Mouse (Mus musculus) liver, embryonic 15.5 days (tissue): ENCODE measurements around the gene C2. TPM values are rescaled to one million over a fixed set of nuclear protein-coding genes. Genes with fewer than 3 reads are reported as not detected.

ENCODE experiments used
- ATAC-seq: fragments of 200-750 bp; cut with Nextera tagmentation; 2 replicates; pipeline ENCODE4 v1.8.0; 2017; ENCODE audit warnings: moderate number of reproducible peaks, mild to moderate bottlenecking, moderate library complexity; ENCODE audit not compliant: insufficient read depth
- H3K27ac ChIP-seq: fragments of 300-500 bp; sonication (generic); replicated peaks from 2 replicates; pipeline ENCODE4 v1.5.1; 2015; ENCODE audit warnings: mild to moderate bottlenecking, inconsistent platforms
- H3K27me3 ChIP-seq: fragments of 300-500 bp; sonication (generic); 2 replicates; pipeline ENCODE4 v1.6.1; 2015; ENCODE audit warnings: mild to moderate bottlenecking, inconsistent platforms
- H3K36me3 ChIP-seq: fragments of 300-500 bp; sonication (generic); replicated peaks from 2 replicates; pipeline ENCODE4 v1.6.1; 2015; ENCODE audit warnings: moderate library complexity, mild to moderate bottlenecking, inconsistent platforms
- H3K4me1 ChIP-seq: fragments of 300-500 bp; sonication (generic); replicated peaks from 2 replicates; pipeline ENCODE4 v1.6.1; 2015; ENCODE audit warnings: inconsistent platforms
- H3K4me2 ChIP-seq: fragments of 300-500 bp; sonication (generic); 2 replicates; pipeline ENCODE4 v1.6.1; 2015; ENCODE audit warnings: moderate library complexity, mild to moderate bottlenecking, inconsistent platforms
- H3K4me3 ChIP-seq: fragments of 300-500 bp; sonication (generic); replicated peaks from 2 replicates; pipeline ENCODE4 v1.5.1; 2015; ENCODE audit warnings: mild to moderate bottlenecking, inconsistent platforms
- H3K9ac ChIP-seq: fragments of 300-500 bp; sonication (generic); 2 replicates; pipeline ENCODE4 v1.6.1; 2015; ENCODE audit warnings: moderate library complexity, mild to moderate bottlenecking, inconsistent platforms
- H3K9me3 ChIP-seq: fragments of 300-500 bp; sonication (generic); replicated peaks from 2 replicates; pipeline ENCODE4 v1.6.1; 2016; ENCODE audit warnings: inconsistent platforms
- WGBS: fragments of 180-500 bp; shearing (Covaris S2); methylation state at CpG from one replicate; pipeline ENCODE4 v1.1.7; 2015; ENCODE audit warnings: mixed read lengths; ENCODE audit not compliant: insufficient replicate concordance; 5-methylcytosine and 5-hydroxymethylcytosine counted together
- polyA plus RNA-seq: library from polyadenylated mRNA; unstranded; fragments of >200 nt; fragmentation: Nextera tagmentation; extraction: Ambion mirVana; gene quantifications from 2 replicates; pipeline ENCODE4 v1.2.1, GENCODE M21; 2015

Gene C2
- polyA plus RNA-seq: 25.2 and 26.5 TPM in 2 replicates

GRCm38 (mm10) chr17:34898160-34898586, at the start of gene C2, which contains the start of gene Ehmt2:
Gene C2 (minus strand): TSS chr17:34898265.
Gene Ehmt2 (plus strand): TSS chr17:34898469.
- H3K9ac ChIP-seq: peak within 1 kb of the TSS; percentile 82
- H3K27me3 ChIP-seq: no peaks in the 10 kb centered on the region
- peak within 1 kb of the TSS; percentile 79 for H3K4me3 ChIP-seq
- H3K27ac ChIP-seq: peak within 1 kb of the TSS; percentile 92
- H3K9me3 ChIP-seq: no peaks in the 10 kb centered on the region
- peak; percentile 37 for ATAC-seq
- peaks cover 77% of the 10 kb centered on the region for H3K4me1 ChIP-seq
- peaks cover 22% of the 10 kb centered on the region for H3K36me3 ChIP-seq
- WGBS: under 1% methylated on average over 22 of the region's 44 CpGs
- peak within 1 kb of the TSS; percentile 99 for H3K4me2 ChIP-seq

- no peak overlapping the region for H3K27ac ChIP-seq
- no peaks in the 10 kb centered on the region for H3K9me3 ChIP-seq
- H3K4me2 ChIP-seq: no peak overlapping the region
- no peaks in the 10 kb centered on the region for H3K27me3 ChIP-seq
- H3K36me3 ChIP-seq: peaks cover 17% of the 10 kb centered on the region
- no peak for ATAC-seq
- no peak overlapping the region for H3K4me3 ChIP-seq
- no peak overlapping the region for H3K9ac ChIP-seq
- WGBS: 23% methylated on average over 8 of the region's 8 CpGs
- peaks cover 29% of the 10 kb centered on the region for H3K4me1 ChIP-seq
Observed at GRCm38 (mm10) chr17:34947606-34948005, 49.5 kb upstream of the C2 start.

GRCm38 (mm10) chr17:34946486-34947140, 48.5 kb upstream of the C2 start:
- H3K27ac ChIP-seq: no peak overlapping the region
- H3K27me3 ChIP-seq: no peaks in the 10 kb centered on the region
- no peak overlapping the region for H3K4me3 ChIP-seq
- no peak overlapping the region for H3K9ac ChIP-seq
- no peaks in the 10 kb centered on the region for H3K9me3 ChIP-seq
- peaks cover 17% of the 10 kb centered on the region for H3K36me3 ChIP-seq
- H3K4me2 ChIP-seq: no peak overlapping the region
- H3K4me1 ChIP-seq: peaks cover 29% of the 10 kb centered on the region
- no peak for ATAC-seq
- WGBS: 71% methylated on average over 5 of the region's 5 CpGs

GRCm38 (mm10) chr17:34944362-34944761, 46.3 kb upstream of the C2 start:
- Histone ChIP-seq H3K4me3 (no peak overlapping the region), H3K27me3 (no peaks in the 10 kb centered on the region), H3K9ac (no peak overlapping the region), H3K4me1 (peaks cover 16% of the 10 kb centered on the region), H3K36me3 (peaks cover under 1% of the 10 kb centered on the region; the same call in 1 of the 2 replicates), H3K9me3 (no peaks in the 10 kb centered on the region), H3K4me2 (no peak overlapping the region), H3K27ac (no peak overlapping the region)
- no peak for ATAC-seq

GRCm38 (mm10) chr17:34943128-34943815, 45.2 kb upstream of the C2 start:
- Histone ChIP-seq H3K4me2 (no peak overlapping the region), H3K4me3 (no peak overlapping the region)

GRCm38 (mm10) chr17:34941344-34942041, 43.4 kb upstream of the C2 start:
- ATAC-seq: 0 out of 2 replicates have a peak, but pooled peaks have one; percentile 37
- no peaks in the 10 kb centered on the region for H3K9me3 ChIP-seq
- H3K4me2 ChIP-seq: peak overlapping the region; percentile 67
- no peaks in the 10 kb centered on the region for H3K27me3 ChIP-seq
- no peaks in the 10 kb centered on the region for H3K36me3 ChIP-seq
- H3K4me1 ChIP-seq: peaks cover 17% of the 10 kb centered on the region
- 14% methylated on average over 15 of the region's 15 CpGs for whole genome bisulfite sequencing
- H3K9ac ChIP-seq: peak overlapping the region; percentile 36; the same call in 1 of the 2 replicates
- H3K27ac ChIP-seq: peak overlapping the region; percentile 48; the same call in 1 of the 2 replicates
- peak overlapping the region; percentile 42 for H3K4me3 ChIP-seq

More at GRCm38 (mm10) chr17:34943128-34943815, 45.2 kb upstream of the C2 start:
- Histone ChIP-seq H3K4me1 (peaks cover 14% of the 10 kb centered on the region), H3K9ac (no peak overlapping the region), H3K27ac (no peak overlapping the region), H3K27me3 (no peaks in the 10 kb centered on the region), H3K9me3 (no peaks in the 10 kb centered on the region), H3K36me3 (no peaks in the 10 kb centered on the region)
- ATAC-seq: no peak
- 77% methylated on average over 4 of the region's 4 CpGs for WGBS

GRCm38 (mm10) chr17:34937960-34938505, 40.0 kb upstream of the C2 start:
- no peak for ATAC-seq
- peaks cover 29% of the 10 kb centered on the region for H3K4me1 ChIP-seq
- 61% methylated on average over 6 of the region's 6 CpGs for WGBS
- 0 out of 2 replicates have a peak, but pooled peaks cover under 1% of the 10 kb centered on the region for H3K36me3 ChIP-seq
- no peak overlapping the region for H3K27ac ChIP-seq
- no peaks in the 10 kb centered on the region for H3K27me3 ChIP-seq
- no peaks in the 10 kb centered on the region for H3K9me3 ChIP-seq
- H3K4me3 ChIP-seq: no peak overlapping the region
- no peak overlapping the region for H3K9ac ChIP-seq
- no peak overlapping the region for H3K4me2 ChIP-seq

- no peak for ATAC-seq
- WGBS: 39% methylated on average over 8 of the region's 8 CpGs
- Histone ChIP-seq H3K4me1 (peaks cover 42% of the 10 kb centered on the region), H3K27ac (0 out of 2 replicates have a peak overlapping the region, but pooled peaks have one; percentile 58), H3K9me3 (no peaks in the 10 kb centered on the region), H3K4me3 (no peak overlapping the region), H3K27me3 (no peaks in the 10 kb centered on the region), H3K4me2 (peak overlapping the region; percentile 47), H3K36me3 (0 out of 2 replicates have a peak, but pooled peaks cover 4% of the 10 kb centered on the region), H3K9ac (no peak overlapping the region)
Observed at GRCm38 (mm10) chr17:34934830-34935229, 36.8 kb upstream of the C2 start.

GRCm38 (mm10) chr17:34934031-34934430, 36.0 kb upstream of the C2 start:
- Histone ChIP-seq H3K4me1 (peaks cover 42% of the 10 kb centered on the region), H3K36me3 (0 out of 2 replicates have a peak, but pooled peaks cover 4% of the 10 kb centered on the region), H3K27ac (peak overlapping the region; percentile 58; the same call in 1 of the 2 replicates), H3K27me3 (no peaks in the 10 kb centered on the region), H3K9me3 (no peaks in the 10 kb centered on the region), H3K4me3 (peak overlapping the region; percentile 11; the same call in 1 of the 2 replicates), H3K4me2 (peak overlapping the region; percentile 47), H3K9ac (0 out of 2 replicates have a peak overlapping the region, but pooled peaks have one; percentile 18)
- WGBS: 70% methylated on average over 24 of the region's 24 CpGs
- ATAC-seq: no peak

- no peak for ATAC-seq
- 63% methylated on average over 8 of the region's 8 CpGs for WGBS
- H3K9me3 ChIP-seq: no peaks in the 10 kb centered on the region
- peak overlapping the region; percentile 95 for H3K4me2 ChIP-seq
- H3K4me3 ChIP-seq: peak overlapping the region; percentile 69
- H3K36me3 ChIP-seq: 0 out of 2 replicates have a peak, but pooled peaks cover 4% of the 10 kb centered on the region
- no peak overlapping the region for H3K27ac ChIP-seq
- H3K9ac ChIP-seq: peak overlapping the region; percentile 63; the same call in 1 of the 2 replicates
- peaks cover 37% of the 10 kb centered on the region for H3K4me1 ChIP-seq
- H3K27me3 ChIP-seq: no peaks in the 10 kb centered on the region
Observed at GRCm38 (mm10) chr17:34932287-34932686, 34.2 kb upstream of the C2 start.
